Mouse (Mus musculus) cortical plate, adult 2 months (tissue): ENCODE measurements around the gene Brd4. TPM values are rescaled to one million over a fixed set of nuclear protein-coding genes. Genes with fewer than 3 reads are reported as not detected.

ENCODE experiments used
- H3K27ac ChIP-seq: fragments of 200-500 bp; 2 replicates; pipeline ENCODE4 v1.5.1; 2012; ENCODE audit warnings: low read length, control low read depth, inconsistent platforms; ENCODE audit not compliant: insufficient read depth
- H3K4me1 ChIP-seq: fragments of 200-500 bp; 2 replicates; pipeline ENCODE4 v1.6.1; 2011; ENCODE audit warnings: low read length; ENCODE audit not compliant: control insufficient read depth, insufficient read depth
- H3K4me3 ChIP-seq: fragments of 200-500 bp; 2 replicates; pipeline ENCODE4 v1.5.1; 2011; ENCODE audit warnings: mild to moderate bottlenecking, low read length, control low read depth; ENCODE audit not compliant: insufficient read depth
- CTCF ChIP-seq: fragments of 200-500 bp; IDR thresholded peaks from 2 replicates; pipeline ENCODE4 v1.5.1; 2011; ENCODE audit warnings: mild to moderate bottlenecking, control low read depth, low read length; ENCODE audit not compliant: insufficient read depth; ENCODE audit errors: extremely low read depth
- POLR2A ChIP-seq: fragments of 200-500 bp; IDR thresholded peaks from 2 replicates; pipeline ENCODE4 v1.6.1; 2011; ENCODE audit warnings: mild to moderate bottlenecking, low read length, control low read depth; ENCODE audit not compliant: insufficient read depth; ENCODE audit errors: extremely low read depth
- polyA plus RNA-seq: library from polyadenylated mRNA; depleted of rRNA; stranded (reverse); fragments of >200 nt; gene quantifications from 2 replicates; pipeline ENCODE4 v1.2.3, GENCODE M21; 2012

Brd4 gene
- polyA plus RNA-seq, 1 experiment: 43.5 TPM

GRCm38 (mm10) chr17:32283341-32283740, 1.2 kb downstream of the Brd4 start:
- TF ChIP-seq POLR2A (no peak), CTCF (no peak)
- peaks cover 5% of the 10 kb centered on the region for H3K4me1 ChIP-seq
- peak overlapping the region; percentile 61; the same call in 1 of the 2 replicates for H3K27ac ChIP-seq
- H3K4me3 ChIP-seq: peak overlapping the region; percentile 72

- no peak overlapping the region for H3K27ac ChIP-seq
- no peak overlapping the region for H3K4me3 ChIP-seq
- TF ChIP-seq CTCF (no peak), POLR2A (no peak)
- H3K4me1 ChIP-seq: peaks cover 5% of the 10 kb centered on the region
These were observed 2.8 kb downstream of the Brd4 start for GRCm38 (mm10) chr17:32281611-32282310.

- TF ChIP-seq POLR2A: no peak
- Histone ChIP-seq H3K27ac (no peak overlapping the region), H3K4me3 (no peak overlapping the region), H3K4me1 (peaks cover 5% of the 10 kb centered on the region)
These were observed 3.4 kb downstream of the Brd4 start for GRCm38 (mm10) chr17:32281126-32281525.

- Histone ChIP-seq H3K4me3 (no peak overlapping the region), H3K4me1 (peaks cover 5% of the 10 kb centered on the region), H3K27ac (no peak overlapping the region)
- TF ChIP-seq POLR2A: no peak
- TF ChIP-seq CTCF: no peak
These were observed 3.9 kb downstream of the Brd4 start for GRCm38 (mm10) chr17:32280575-32280974.

GRCm38 (mm10) chr17:32277201-32277600, 7.3 kb downstream of the Brd4 start:
- no peak for TF ChIP-seq CTCF
- TF ChIP-seq POLR2A: no peak
- no peak overlapping the region for H3K27ac ChIP-seq
- no peak overlapping the region for H3K4me3 ChIP-seq
- H3K4me1 ChIP-seq: peaks cover 2% of the 10 kb centered on the region; the same call in 1 of the 2 replicates

GRCm38 (mm10) chr17:32275568-32275967, 9.0 kb downstream of the Brd4 start:
- peaks cover 2% of the 10 kb centered on the region; the same call in 1 of the 2 replicates for H3K4me1 ChIP-seq
- TF ChIP-seq CTCF (no peak), POLR2A (no peak)

GRCm38 (mm10) chr17:32269151-32269550, 15.4 kb downstream of the Brd4 start:
- peaks cover 7% of the 10 kb centered on the region; the same call in 1 of the 2 replicates for H3K4me1 ChIP-seq
- no peak for TF ChIP-seq CTCF
- no peak for TF ChIP-seq POLR2A
- H3K4me3 ChIP-seq: no peak overlapping the region
- no peak overlapping the region for H3K27ac ChIP-seq

More at GRCm38 (mm10) chr17:32275568-32275967, 9.0 kb downstream of the Brd4 start:
- no peak overlapping the region for H3K4me3 ChIP-seq
- H3K27ac ChIP-seq: no peak overlapping the region

GRCm38 (mm10) chr17:32268540-32268960, 16.0 kb downstream of the Brd4 start:
- TF ChIP-seq CTCF (no peak), POLR2A (no peak)
- H3K4me3 ChIP-seq: no peak overlapping the region
- H3K27ac ChIP-seq: no peak overlapping the region
- peaks cover 9% of the 10 kb centered on the region; the same call in 1 of the 2 replicates for H3K4me1 ChIP-seq

- Histone ChIP-seq H3K4me1 (peaks cover 10% of the 10 kb centered on the region; the same call in 1 of the 2 replicates), H3K27ac (no peak overlapping the region), H3K4me3 (no peak overlapping the region)
- TF ChIP-seq POLR2A: no peak
- TF ChIP-seq CTCF: no peak
These were observed 16.4 kb downstream of the Brd4 start for GRCm38 (mm10) chr17:32268096-32268495.

GRCm38 (mm10) chr17:32267617-32268016, 16.9 kb downstream of the Brd4 start:
- peaks cover 13% of the 10 kb centered on the region; the same call in 1 of the 2 replicates for H3K4me1 ChIP-seq
- TF ChIP-seq POLR2A (no peak), CTCF (no peak)
- no peak overlapping the region for H3K27ac ChIP-seq
- no peak overlapping the region for H3K4me3 ChIP-seq
